Mouse (Mus musculus) forebrain, embryonic 12.5 days (tissue): Measurements from ENCODE around the gene Cela3b. TPM values are rescaled to one million over a fixed set of nuclear protein-coding genes. Genes with fewer than 3 reads are reported as not detected.

Source experiments
- ATAC-seq: fragments of 200-750 bp; cut with Nextera tagmentation; 2 replicates; pipeline ENCODE4 v1.8.0; 2017; ENCODE audit warnings: moderate TSS enrichment; ENCODE audit not compliant: low FRiP score
- H3K27ac ChIP-seq: fragments of 300-500 bp; sonication (generic); 2 replicates; pipeline ENCODE4 v1.5.1; 2016; ENCODE audit warnings: mild to moderate bottlenecking
- H3K27me3 ChIP-seq: fragments of 300-500 bp; sonication (generic); 2 replicates; pipeline ENCODE4 v1.6.1; 2016; ENCODE audit warnings: mild to moderate bottlenecking
- H3K36me3 ChIP-seq: fragments of 300-500 bp; sonication (generic); replicated peaks from 2 replicates; pipeline ENCODE4 v1.6.1; 2016; ENCODE audit warnings: mild to moderate bottlenecking
- H3K4me1 ChIP-seq: fragments of 300-500 bp; sonication (generic); 2 replicates; pipeline ENCODE4 v1.6.1; 2016
- H3K4me2 ChIP-seq: fragments of 300-500 bp; sonication (generic); 2 replicates; pipeline ENCODE4 v1.6.1; 2016; ENCODE audit warnings: mild to moderate bottlenecking, moderate library complexity
- H3K4me3 ChIP-seq: fragments of 300-500 bp; sonication (generic); replicated peaks from 2 replicates; pipeline ENCODE4 v1.5.1; 2016; ENCODE audit warnings: mild to moderate bottlenecking
- H3K9ac ChIP-seq: fragments of 300-500 bp; sonication (generic); 2 replicates; pipeline ENCODE4 v1.6.1; 2016; ENCODE audit warnings: mild to moderate bottlenecking
- H3K9me3 ChIP-seq: fragments of 300-500 bp; sonication (generic); 2 replicates; pipeline ENCODE4 v1.6.1; 2016
- WGBS: fragments of 180-500 bp; shearing (Covaris S2); methylation state at CpG from one replicate; pipeline ENCODE4 v1.1.7; 2016; 5-methylcytosine and 5-hydroxymethylcytosine counted together
- polyA plus RNA-seq: library from polyadenylated mRNA; unstranded; fragments of >200 nt; fragmentation: Nextera tagmentation; extraction: Ambion mirVana; gene quantifications from 2 replicates; pipeline ENCODE4 v1.2.1, GENCODE M21; 2016

The Cela3b gene
- polyA plus RNA-seq, 1 experiment from 2014 or later: not detected

DNA sequence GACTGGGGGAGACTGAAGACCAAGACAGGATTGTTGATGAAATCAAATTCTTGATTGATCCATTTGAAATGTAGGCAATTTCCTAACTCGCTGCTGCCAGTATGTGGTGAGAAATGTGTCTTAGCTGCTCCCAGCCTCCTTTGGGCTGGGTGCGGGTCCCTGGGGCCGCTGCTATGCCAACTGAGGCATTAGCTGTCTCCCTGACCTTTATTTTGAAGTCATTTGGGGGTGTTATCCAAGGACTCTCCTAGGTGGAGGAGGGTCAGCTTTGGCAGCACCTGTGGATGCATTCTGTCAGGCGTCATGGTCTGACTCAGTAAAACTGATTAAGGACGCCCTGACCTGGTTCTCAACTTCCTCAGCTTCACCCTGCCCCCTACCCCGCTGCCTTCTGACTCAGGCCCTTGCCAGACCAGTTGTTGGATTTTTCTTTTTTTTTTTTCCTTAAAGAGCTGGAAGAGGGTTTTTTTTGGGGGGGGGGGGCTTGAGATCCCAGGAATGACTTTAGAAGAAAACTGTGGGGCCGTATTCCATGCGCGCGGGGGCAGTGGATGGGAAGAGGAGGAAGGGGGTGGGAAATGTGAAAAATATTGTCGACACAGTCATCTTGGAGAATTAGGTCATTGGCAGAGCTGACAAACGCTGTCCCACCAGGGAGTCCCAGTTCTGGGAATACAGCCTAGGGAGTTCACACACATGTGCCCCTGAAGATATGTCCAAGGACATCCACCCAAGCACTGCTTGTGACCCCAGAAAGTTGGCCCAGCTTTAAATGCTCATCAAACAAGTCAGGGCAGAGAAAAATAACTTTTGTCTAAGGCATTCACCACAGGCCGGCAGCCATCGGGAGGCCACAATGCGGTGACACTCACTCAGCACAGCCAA is 33.5 kb downstream of the Cela3b start:
- no peak for ATAC-seq
- Histone ChIP-seq H3K4me1 (no peaks in the 10 kb centered on the region), H3K4me2 (no peak overlapping the region), H3K4me3 (no peak overlapping the region), H3K27me3 (no peaks in the 10 kb centered on the region), H3K9ac (no peak overlapping the region), H3K27ac (no peak overlapping the region), H3K9me3 (no peaks in the 10 kb centered on the region), H3K36me3 (no peaks in the 10 kb centered on the region)
- WGBS: 82% methylated on average over 15 of the region's 15 CpGs

DNA sequence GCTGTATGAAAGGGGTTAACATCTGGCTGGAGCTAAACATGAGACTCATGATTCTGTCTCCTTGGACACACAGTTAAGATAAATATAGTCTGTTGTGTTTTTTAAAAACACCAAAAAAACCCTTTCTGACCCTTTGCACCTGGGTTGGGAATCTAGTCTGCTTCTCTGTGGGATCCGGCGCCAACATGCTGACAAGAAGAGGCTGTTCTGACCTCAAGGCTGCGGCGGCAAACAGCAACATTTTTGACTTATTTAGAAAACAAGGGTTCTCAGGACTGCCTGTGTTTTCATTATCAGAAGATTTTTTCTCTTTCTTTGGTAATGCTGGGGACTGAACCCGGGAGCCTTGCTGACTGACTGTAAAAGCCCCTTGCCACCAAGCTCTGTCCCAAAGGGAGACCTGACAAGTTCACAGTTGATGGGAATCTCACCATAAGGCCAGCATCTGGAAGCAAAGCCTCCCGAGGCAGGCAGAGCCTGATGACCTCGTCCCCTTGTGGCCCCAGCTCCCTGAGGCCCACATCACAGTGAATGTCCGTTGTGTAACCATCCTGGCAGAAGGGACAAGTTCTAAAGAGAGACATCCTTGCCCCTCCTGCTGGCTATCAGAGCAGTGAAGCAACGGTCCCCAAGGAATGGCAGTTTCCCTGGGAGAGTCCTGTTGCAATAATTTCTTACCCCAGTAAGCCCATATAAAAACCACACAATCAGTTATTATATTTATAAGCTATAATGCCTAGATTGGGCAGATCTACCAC is 36.8 kb downstream of the Cela3b start:
- no peak overlapping the region for H3K9ac ChIP-seq
- H3K4me2 ChIP-seq: no peak overlapping the region
- H3K36me3 ChIP-seq: no peaks in the 10 kb centered on the region
- H3K9me3 ChIP-seq: no peaks in the 10 kb centered on the region
- H3K27ac ChIP-seq: no peak overlapping the region
- no peak for ATAC-seq
- H3K4me3 ChIP-seq: no peak overlapping the region
- H3K4me1 ChIP-seq: 0 out of 2 replicates have a peak, but pooled peaks cover 6% of the 10 kb centered on the region
- no peaks in the 10 kb centered on the region for H3K27me3 ChIP-seq
- 79% methylated on average over 9 of the region's 9 CpGs for WGBS

DNA sequence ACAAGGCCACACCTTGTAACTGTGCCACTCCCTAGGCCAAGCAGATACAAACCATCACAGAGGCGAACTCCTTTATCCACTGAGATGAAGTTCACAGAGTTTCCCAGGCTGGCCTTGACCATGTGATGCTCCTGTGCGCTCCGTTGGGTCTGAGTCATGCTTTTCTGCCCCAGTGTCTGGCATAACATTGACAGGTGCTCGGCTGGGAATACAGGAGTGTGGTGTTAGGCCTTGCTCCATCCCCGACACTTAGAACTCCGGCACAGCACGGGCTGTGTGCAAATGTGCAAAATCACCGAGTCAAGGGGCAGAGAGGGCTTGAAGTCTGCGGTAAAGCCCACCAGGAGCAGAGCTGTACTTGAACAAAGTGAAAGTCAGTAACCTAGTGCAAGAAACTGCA is 37.5 kb downstream of the Cela3b start:
- no peaks in the 10 kb centered on the region for H3K36me3 ChIP-seq
- no peak overlapping the region for H3K27ac ChIP-seq
- H3K9ac ChIP-seq: no peak overlapping the region
- no peaks in the 10 kb centered on the region for H3K27me3 ChIP-seq
- no peak for ATAC-seq
- H3K9me3 ChIP-seq: no peaks in the 10 kb centered on the region
- H3K4me1 ChIP-seq: 0 out of 2 replicates have a peak, but pooled peaks cover 6% of the 10 kb centered on the region
- WGBS: 90% methylated on average over 9 of the region's 9 CpGs
- no peak overlapping the region for H3K4me3 ChIP-seq
- no peak overlapping the region for H3K4me2 ChIP-seq

DNA sequence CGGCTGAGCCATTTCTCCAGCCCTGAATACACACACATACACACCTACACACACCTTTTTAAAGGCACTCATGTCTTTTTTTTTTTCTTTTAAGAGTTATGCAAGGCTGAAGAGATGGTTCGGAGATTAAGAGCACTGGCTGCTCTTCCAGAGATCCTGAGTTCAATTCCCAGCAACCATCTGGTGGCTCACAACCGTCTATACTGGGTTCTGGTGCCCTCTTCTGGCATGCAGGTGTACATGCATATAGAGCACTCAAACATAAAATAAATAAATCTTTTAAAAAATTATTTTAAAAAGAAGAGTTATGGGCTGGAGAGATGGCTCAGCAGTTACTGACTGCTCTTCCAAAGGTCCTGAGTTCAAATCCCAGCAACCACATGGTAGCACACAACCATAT is 39.1 kb downstream of the Cela3b start:
- no peak overlapping the region for H3K4me2 ChIP-seq
- H3K9ac ChIP-seq: no peak overlapping the region
- H3K27me3 ChIP-seq: no peaks in the 10 kb centered on the region
- H3K4me1 ChIP-seq: peaks cover 15% of the 10 kb centered on the region
- H3K36me3 ChIP-seq: no peaks in the 10 kb centered on the region
- H3K9me3 ChIP-seq: no peaks in the 10 kb centered on the region
- no peak overlapping the region for H3K27ac ChIP-seq
- 88% methylated on average over 3 of the region's 3 CpGs for WGBS
- H3K4me3 ChIP-seq: no peak overlapping the region
- no peak for ATAC-seq

DNA sequence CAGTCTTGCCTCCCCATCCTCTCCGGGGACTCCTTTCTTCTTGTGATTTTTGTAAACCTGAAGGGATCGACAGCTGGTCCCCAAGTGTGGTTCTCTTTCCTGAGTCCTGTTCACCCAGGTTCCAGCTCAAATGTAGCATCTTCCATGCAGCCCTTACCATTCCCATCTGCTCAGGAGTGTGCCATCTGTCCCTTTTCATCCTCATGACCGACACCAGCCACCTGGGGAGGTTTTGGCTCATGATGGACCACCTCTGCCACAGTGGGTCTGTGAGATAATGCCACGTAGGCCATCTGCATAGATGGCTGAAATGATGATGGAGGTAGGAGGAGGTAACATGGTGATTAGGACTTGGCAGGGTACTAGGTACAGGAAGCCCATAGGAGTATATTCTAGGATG is 40.1 kb downstream of the Cela3b start:
- no peak overlapping the region for H3K4me2 ChIP-seq
- no peaks in the 10 kb centered on the region for H3K36me3 ChIP-seq
- peaks cover 15% of the 10 kb centered on the region for H3K4me1 ChIP-seq
- no peaks in the 10 kb centered on the region for H3K9me3 ChIP-seq
- H3K27ac ChIP-seq: no peak overlapping the region
- no peak overlapping the region for H3K9ac ChIP-seq
- WGBS: 93% methylated on average over 4 of the region's 4 CpGs
- no peak overlapping the region for H3K4me3 ChIP-seq
- H3K27me3 ChIP-seq: no peaks in the 10 kb centered on the region
- ATAC-seq: no peak

DNA sequence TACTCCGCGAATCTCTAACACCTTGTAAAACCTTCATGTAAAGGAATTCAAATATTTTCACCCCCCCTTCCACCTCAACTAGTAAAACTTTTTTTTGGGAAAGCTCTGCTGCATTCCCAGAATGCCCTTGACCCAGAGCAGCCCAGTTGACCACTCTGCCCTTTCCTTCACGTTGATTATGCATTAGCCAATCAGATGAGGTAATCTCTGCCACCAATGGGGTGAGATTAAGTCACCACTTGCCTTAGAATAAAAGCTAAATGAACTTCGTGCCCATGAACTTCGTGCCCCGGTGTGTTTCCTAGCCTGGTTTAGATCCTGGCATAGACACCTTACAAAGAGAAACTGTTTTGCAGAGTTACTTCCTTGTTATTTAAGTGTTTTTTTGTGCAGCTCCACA is 41.4 kb downstream of the Cela3b start:
- no peak for ATAC-seq
- H3K9me3 ChIP-seq: no peaks in the 10 kb centered on the region
- H3K36me3 ChIP-seq: no peaks in the 10 kb centered on the region
- H3K4me3 ChIP-seq: peak overlapping the region; percentile 74
- 46% methylated on average over 6 of the region's 6 CpGs for WGBS
- H3K9ac ChIP-seq: peak overlapping the region; percentile 88; the same call in 1 of the 2 replicates
- no peaks in the 10 kb centered on the region for H3K27me3 ChIP-seq
- no peak overlapping the region for H3K27ac ChIP-seq
- peak overlapping the region; percentile 90 for H3K4me2 ChIP-seq
- H3K4me1 ChIP-seq: peaks cover 15% of the 10 kb centered on the region

DNA sequence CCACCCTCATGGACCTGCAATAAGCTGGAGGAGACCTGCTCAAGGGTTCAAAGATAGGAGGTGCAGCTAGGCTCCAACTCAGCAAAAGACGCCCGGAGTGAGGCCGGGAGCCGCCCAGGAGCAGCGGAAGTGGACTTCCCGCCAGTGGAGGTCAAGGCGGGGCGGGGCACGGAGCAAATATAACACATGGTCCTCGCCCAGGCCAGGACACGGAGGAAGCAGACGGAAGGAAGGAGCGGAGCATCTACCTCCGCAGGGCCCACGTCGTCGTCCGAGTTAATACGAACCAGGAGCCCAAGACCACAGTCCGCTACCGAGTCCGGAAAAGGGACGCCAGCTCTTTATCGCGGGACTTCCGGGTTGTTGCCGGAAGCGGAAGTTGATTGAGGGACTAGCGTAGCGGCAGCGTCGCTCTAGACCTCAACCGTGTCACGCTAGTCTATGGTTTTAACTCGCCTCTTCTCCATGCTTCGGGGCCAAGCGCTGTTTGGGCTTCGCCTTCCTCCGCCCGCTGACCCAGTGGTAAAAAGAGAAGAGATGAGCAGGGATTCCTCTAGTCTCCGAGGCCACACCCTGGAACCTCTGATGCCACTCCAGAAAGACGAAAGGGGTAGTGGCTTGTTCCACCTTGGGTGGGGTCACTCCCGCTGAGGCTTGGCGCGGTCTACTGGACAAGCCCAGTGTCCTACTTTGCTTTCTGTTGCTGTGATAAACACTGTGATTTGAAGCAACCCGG is 42.1 kb downstream of the Cela3b start:
- Histone ChIP-seq H3K9ac (peak overlapping the region; percentile 88), H3K4me1 (peaks cover 15% of the 10 kb centered on the region), H3K4me3 (peak overlapping the region; percentile 74), H3K27ac (peak overlapping the region; percentile 76), H3K4me2 (peak overlapping the region; percentile 90), H3K9me3 (no peaks in the 10 kb centered on the region), H3K27me3 (no peaks in the 10 kb centered on the region), H3K36me3 (no peaks in the 10 kb centered on the region)
- ATAC-seq: peak; percentile 95
- WGBS: 2% methylated on average over 46 of the region's 46 CpGs

DNA sequence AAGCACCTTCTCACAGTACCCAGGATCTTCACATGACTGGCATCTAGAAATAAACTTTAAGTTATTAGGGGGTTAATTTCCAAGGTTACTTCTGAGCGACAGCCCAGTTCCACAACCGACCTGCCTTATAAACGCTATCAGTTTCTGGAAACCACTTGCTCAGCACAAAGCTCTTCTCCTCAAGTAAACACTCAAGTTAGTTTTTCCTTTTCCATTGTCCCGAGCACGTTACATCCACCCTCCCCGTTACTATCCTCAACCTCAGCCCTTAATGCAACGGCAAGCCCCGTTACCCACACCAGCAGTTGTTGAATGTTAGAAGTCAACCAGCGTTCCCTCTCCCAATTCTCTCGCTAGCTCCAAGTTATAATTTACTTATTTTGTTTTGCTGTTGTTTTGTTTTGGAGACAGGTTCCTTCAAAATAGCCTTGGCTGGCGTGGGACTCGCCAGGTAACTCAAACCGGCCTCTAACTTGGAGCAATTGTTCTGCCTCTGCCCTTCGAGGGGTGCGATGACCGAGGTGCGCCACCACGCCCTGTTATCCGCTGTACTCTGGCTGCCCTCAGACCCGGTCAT is 42.8 kb downstream of the Cela3b start:
- 1% methylated on average over 20 of the region's 20 CpGs for WGBS
- H3K4me3 ChIP-seq: peak overlapping the region; percentile 74
- ATAC-seq: 0 out of 2 replicates have a peak, but pooled peaks have one; percentile 27
- H3K9me3 ChIP-seq: no peaks in the 10 kb centered on the region
- no peaks in the 10 kb centered on the region for H3K27me3 ChIP-seq
- peak overlapping the region; percentile 76 for H3K27ac ChIP-seq
- peak overlapping the region; percentile 90 for H3K4me2 ChIP-seq
- H3K4me1 ChIP-seq: peaks cover 15% of the 10 kb centered on the region
- H3K9ac ChIP-seq: peak overlapping the region; percentile 88
- H3K36me3 ChIP-seq: no peaks in the 10 kb centered on the region

DNA sequence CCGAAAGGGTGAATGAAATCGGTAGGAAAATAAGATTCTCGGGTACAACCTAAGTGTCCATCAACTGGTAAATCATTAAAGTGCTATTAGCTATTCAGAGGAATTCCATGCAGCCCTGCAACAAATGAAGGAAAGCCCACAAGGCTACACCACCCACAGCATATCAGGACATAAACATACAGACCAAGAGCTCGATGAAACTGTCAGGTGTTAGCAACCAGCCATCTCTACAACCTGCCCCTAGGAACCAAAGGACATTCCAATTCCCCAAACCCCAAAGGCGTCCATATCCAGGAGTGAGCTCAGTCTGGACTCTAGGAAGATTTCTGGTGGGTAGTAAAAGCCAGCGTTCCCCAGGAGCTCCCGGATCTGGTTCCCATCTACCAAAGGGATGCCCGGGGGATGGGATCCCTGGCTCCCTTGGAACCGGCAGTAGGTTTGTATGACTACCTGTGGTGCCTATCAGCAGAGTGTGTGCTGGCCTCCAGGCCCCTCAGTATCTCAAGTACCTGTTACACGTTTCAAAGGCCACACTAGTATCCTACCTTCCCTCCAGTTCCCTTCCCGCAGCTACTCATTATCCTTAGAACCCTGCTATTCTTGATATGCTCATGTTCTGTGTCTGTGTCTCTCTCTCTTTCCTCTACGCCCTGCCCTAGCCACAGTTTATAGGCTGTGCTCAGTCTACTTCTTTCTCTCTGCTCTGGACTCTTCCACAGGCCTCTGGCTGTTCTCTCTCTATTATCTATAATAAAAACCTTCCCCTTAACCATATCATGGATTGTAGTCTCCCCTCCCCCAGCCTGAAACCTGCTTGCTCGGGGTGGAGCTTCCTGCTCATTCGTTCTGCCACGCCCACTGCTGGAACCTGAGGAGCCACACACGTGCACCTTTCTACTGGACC is 49.4 kb downstream of the Cela3b start:
- Histone ChIP-seq H3K27ac (no peak overlapping the region), H3K9me3 (no peaks in the 10 kb centered on the region), H3K9ac (no peak overlapping the region), H3K4me3 (no peak overlapping the region), H3K4me2 (no peak overlapping the region), H3K36me3 (no peaks in the 10 kb centered on the region), H3K27me3 (0 out of 2 replicates have a peak, but pooled peaks cover 5% of the 10 kb centered on the region), H3K4me1 (0 out of 2 replicates have a peak, but pooled peaks cover 4% of the 10 kb centered on the region)
- no peak for ATAC-seq
- WGBS: 35% methylated on average over 16 of the region's 16 CpGs

DNA sequence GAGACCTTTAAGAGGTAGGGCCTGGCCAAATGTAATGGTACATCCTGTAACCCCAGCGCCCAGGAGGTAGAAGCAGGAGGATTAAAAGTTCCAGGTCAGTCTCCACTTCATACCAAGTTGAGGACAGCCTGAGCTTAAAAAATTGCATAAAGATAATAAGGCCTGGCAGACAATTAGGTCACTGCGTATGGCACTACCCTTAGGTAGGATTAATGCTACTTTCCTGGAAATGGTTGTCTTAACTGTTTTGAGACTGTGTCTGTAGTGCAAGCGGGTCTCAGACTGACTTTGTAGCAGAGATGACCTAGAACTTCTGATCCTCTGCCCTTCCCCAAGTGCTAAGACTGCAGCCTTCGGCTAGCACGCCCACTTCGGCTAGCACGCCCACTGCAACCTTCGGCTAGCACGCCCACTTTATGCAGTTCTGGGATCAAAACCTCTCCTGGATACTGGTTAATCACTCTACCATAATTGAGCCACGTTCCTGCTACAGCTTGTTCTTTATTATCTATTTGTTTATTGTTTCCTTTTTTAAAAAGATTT is 50.6 kb downstream of the Cela3b start:
- 89% methylated on average over 10 of the region's 10 CpGs for WGBS
- H3K9ac ChIP-seq: no peak overlapping the region
- no peak overlapping the region for H3K4me2 ChIP-seq
- ATAC-seq: no peak
- no peaks in the 10 kb centered on the region for H3K36me3 ChIP-seq
- no peaks in the 10 kb centered on the region for H3K9me3 ChIP-seq
- H3K4me1 ChIP-seq: 0 out of 2 replicates have a peak, but pooled peaks cover 4% of the 10 kb centered on the region
- 0 out of 2 replicates have a peak, but pooled peaks cover 5% of the 10 kb centered on the region for H3K27me3 ChIP-seq
- no peak overlapping the region for H3K27ac ChIP-seq
- H3K4me3 ChIP-seq: no peak overlapping the region

DNA sequence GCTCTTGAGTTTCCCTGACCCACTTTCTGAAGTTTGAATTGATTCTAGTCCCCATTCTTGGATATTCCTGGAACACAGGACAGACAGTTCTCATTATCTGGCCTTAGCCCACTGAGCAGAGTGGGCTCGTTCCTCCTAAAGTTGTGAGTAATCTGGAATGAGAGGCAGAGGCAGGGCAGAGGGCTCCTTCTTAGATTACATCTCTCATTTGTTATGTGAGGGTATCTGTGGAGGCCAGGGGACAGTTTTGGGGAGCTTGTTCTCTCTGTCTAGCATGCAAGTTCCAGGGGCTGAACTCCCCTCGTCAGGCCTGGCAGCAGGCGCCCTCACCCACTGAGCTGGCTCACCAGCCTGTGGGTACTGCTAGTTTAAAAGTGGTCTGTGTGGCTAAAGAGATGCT is 51.3 kb downstream of the Cela3b start:
- Histone ChIP-seq H3K9ac (no peak overlapping the region), H3K9me3 (no peaks in the 10 kb centered on the region), H3K4me3 (no peak overlapping the region), H3K27me3 (0 out of 2 replicates have a peak, but pooled peaks cover 5% of the 10 kb centered on the region), H3K27ac (no peak overlapping the region), H3K36me3 (no peaks in the 10 kb centered on the region), H3K4me1 (0 out of 2 replicates have a peak, but pooled peaks cover 4% of the 10 kb centered on the region), H3K4me2 (no peak overlapping the region)
- WGBS: 80% methylated on average over 3 of the region's 3 CpGs
- ATAC-seq: no peak
